Mouse (Mus musculus) effector memory CD4-positive, alpha-beta T cell, adult 7 months (primary cell): ENCODE data around the gene Abhd14b. TPM values are rescaled to one million over a fixed set of nuclear protein-coding genes. Genes with fewer than 3 reads are reported as not detected.

Experiments
- polyA plus RNA-seq: library from polyadenylated mRNA; unstranded; fragments of 100-300 nt; shearing (Covaris generic); gene quantifications from one replicate; pipeline ENCODE4 v1.2.1, GENCODE M21; 2017

The Abhd14b gene
- polyA plus RNA-seq: 8.5 TPM

GRCm38 (mm10) chr9:106447348-106447747 lies at the start of gene Abhd14b, which contains the start of gene Abhd14a:
Abhd14b (plus strand) TSS chr9:106447459.
Abhd14a (minus strand) TSS chr9:106447678.

GRCm38 (mm10) chr9:106429221-106430014 lies 17.8 kb upstream of the Abhd14b start, which contains the start of gene Rpl29:
Rpl29 (plus strand) TSS chr9:106429454.

GRCm38 (mm10) chr9:106453271-106454070 lies 6.2 kb downstream of the Abhd14b start, which contains the start of gene Pcbp4:
Pcbp4 (plus strand) TSS chr9:106453291.

GRCm38 (mm10) chr9:106465571-106466200 lies 18.4 kb downstream of the Abhd14b start, which contains the start of gene Gpr62:
Gpr62 (minus strand) TSS chr9:106465938.

GRCm38 (mm10) chr9:106475663-106476001 lies 28.4 kb downstream of the Abhd14b start, which contains the start of gene Rrp9:
Rrp9 (plus strand) TSS chr9:106475963.

GRCm38 (mm10) chr9:106476924-106477484 lies 29.7 kb downstream of the Abhd14b start, which contains the start of gene Parp3:
Parp3 (minus strand) TSS chr9:106476949.

GRCm38 (mm10) chr9:106499667-106500066 lies 52.4 kb downstream of the Abhd14b start, which contains the start of gene Iqcf1:
Iqcf1 (plus strand) TSS chr9:106499967.

Other genes starting within 250 kb of the Abhd14b start
- 46.1 TPM for gene Ppm1m, start 247.7 kb upstream of the Abhd14b start, polyA plus RNA-seq
- gene Twf2, start 244.4 kb upstream of the Abhd14b start, polyA plus RNA-seq: 115 TPM
- gene Tlr9, start 224.9 kb upstream of the Abhd14b start, polyA plus RNA-seq: not detected
- 20.0 TPM for gene Alas1, start 198.8 kb upstream of the Abhd14b start, polyA plus RNA-seq
- 2.5 TPM for gene Poc1a, start 166.4 kb upstream of the Abhd14b start, polyA plus RNA-seq
- gene Dusp7, start 78.8 kb upstream of the Abhd14b start, polyA plus RNA-seq: 28.5 TPM
- gene Rpl29, start 18.0 kb upstream of the Abhd14b start, polyA plus RNA-seq: 701 TPM
- 28.6 TPM for gene Acy1, start 9.1 kb upstream of the Abhd14b start, polyA plus RNA-seq
- 27.0 TPM for gene Abhd14a, start 219 bp downstream of the Abhd14b start, polyA plus RNA-seq
- gene Pcbp4, start 5.8 kb downstream of the Abhd14b start, polyA plus RNA-seq: 16.2 TPM
- not detected for gene Gpr62, start 18.5 kb downstream of the Abhd14b start, polyA plus RNA-seq
- gene Rrp9, start 28.5 kb downstream of the Abhd14b start, polyA plus RNA-seq: 69.9 TPM
- 43.0 TPM for gene Parp3, start 29.5 kb downstream of the Abhd14b start, polyA plus RNA-seq
- not detected for gene Iqcf1, start 52.5 kb downstream of the Abhd14b start, polyA plus RNA-seq
- gene Iqcf5, start 67.1 kb downstream of the Abhd14b start, polyA plus RNA-seq: not detected
- gene Iqcf3, start 114.2 kb downstream of the Abhd14b start, polyA plus RNA-seq: 1.1 TPM
- not detected for gene Iqcf4, start 123.5 kb downstream of the Abhd14b start, polyA plus RNA-seq
- not detected for gene Iqcf6, start 179.1 kb downstream of the Abhd14b start, polyA plus RNA-seq
- gene Grm2, start 208.6 kb downstream of the Abhd14b start, polyA plus RNA-seq: 0.29 TPM
- gene Tex264, start 238.5 kb downstream of the Abhd14b start, polyA plus RNA-seq: 56.6 TPM